Mouse (Mus musculus): ENCODE results near the gene Mcm8. TPM values are rescaled to one million over a fixed set of nuclear protein-coding genes. Genes with fewer than 3 reads are reported as not detected.

Gene Mcm8
- 2.5 and 3.5 TPM in 2 replicates for polyA plus RNA-seq (2015; fragmentation: Nextera tagmentation; extraction: Ambion mirVana)

- peak within 1 kb of the TSS; percentile 70 for H3K4me3 ChIP-seq (ENCODE audit: low read depth, low read length)
- H3K9me3 ChIP-seq (ENCODE audit: control insufficient read depth), result no peaks in the 10 kb centered on the region
- H3K9ac ChIP-seq (ENCODE audit: low read depth, low read length), result peak within 1 kb of the TSS; percentile 70
- H3K27ac ChIP-seq (ENCODE audit: low read depth, low read length), result peak within 1 kb of the TSS; percentile 66
- peak; percentile 100 for ATAC-seq
- peak within 1 kb of the TSS; percentile 83 for H3K4me2 ChIP-seq (replicated peaks; ENCODE audit: low read depth)
- WGBS, result under 1% methylated on average over 59 of the region's 59 CpGs
- TF ChIP-seq CTCF (IDR thresholded peaks at IDR 0.05; ENCODE audit: low read depth), result peak; percentile 51
- H3K4me1 ChIP-seq (replicated peaks; ENCODE audit: control insufficient read depth, insufficient read depth, low read length), result 0 out of 2 replicates have a peak, but pooled peaks cover 4% of the 10 kb centered on the region
- H3K27me3 ChIP-seq (replicated peaks; ENCODE audit: control insufficient read depth, insufficient read depth, low read length), result no peaks in the 10 kb centered on the region
- H3K36me3 ChIP-seq (ENCODE audit: control insufficient read depth, insufficient read depth), result peaks cover 14% of the 10 kb centered on the region
Measured at GRCm38 (mm10) chr2:132815608-132816314, at the start of gene Mcm8, which contains the start of gene Trmt6. TSS of gene Mcm8 (plus strand) at chr2:132816141. TSS of gene Trmt6 (minus strand) at chr2:132816055.

- Histone ChIP-seq H3K4me3 (ENCODE audit: low read depth, low read length) (no peak overlapping the region), H3K27me3 (replicated peaks; ENCODE audit: control insufficient read depth, insufficient read depth, low read length) (no peaks in the 10 kb centered on the region), H3K9ac (ENCODE audit: low read depth, low read length) (no peak overlapping the region), H3K4me1 (replicated peaks; ENCODE audit: control insufficient read depth, insufficient read depth, low read length) (no peaks in the 10 kb centered on the region), H3K36me3 (ENCODE audit: control insufficient read depth, insufficient read depth) (no peaks in the 10 kb centered on the region), H3K27ac (ENCODE audit: low read depth, low read length) (no peak overlapping the region), H3K4me2 (replicated peaks; ENCODE audit: low read depth) (no peak overlapping the region), H3K9me3 (ENCODE audit: control insufficient read depth) (no peaks in the 10 kb centered on the region)
- TF ChIP-seq CTCF (IDR thresholded peaks at IDR 0.05; ENCODE audit: low read depth), result no peak
- 76% methylated on average over 1 of the region's 1 CpGs for WGBS
- ATAC-seq, result no peak
Measured at GRCm38 (mm10) chr2:132770822-132771221, 45.1 kb upstream of the Mcm8 start.

- WGBS, result 17% methylated on average over 4 of the region's 4 CpGs
- Histone ChIP-seq H3K9ac (ENCODE audit: low read depth, low read length) (no peak within 1 kb of the TSS), H3K27me3 (replicated peaks; ENCODE audit: control insufficient read depth, insufficient read depth, low read length) (peaks cover 6% of the 10 kb centered on the region; the same call in 1 of the 2 replicates), H3K4me3 (ENCODE audit: low read depth, low read length) (peak within 1 kb of the TSS; percentile 33; the same call in 1 of the 2 replicates), H3K36me3 (ENCODE audit: control insufficient read depth, insufficient read depth) (no peaks in the 10 kb centered on the region), H3K4me2 (replicated peaks; ENCODE audit: low read depth) (peak within 1 kb of the TSS; percentile 68), H3K9me3 (ENCODE audit: control insufficient read depth) (no peaks in the 10 kb centered on the region), H3K27ac (ENCODE audit: low read depth, low read length) (no peak within 1 kb of the TSS), H3K4me1 (replicated peaks; ENCODE audit: control insufficient read depth, insufficient read depth, low read length) (no peaks in the 10 kb centered on the region)
- no peak for ATAC-seq
- no peak for TF ChIP-seq CTCF (IDR thresholded peaks at IDR 0.05; ENCODE audit: low read depth)
Measured at GRCm38 (mm10) chr2:132780978-132781377, 35.0 kb upstream of the Mcm8 start, which contains the start of gene Chgb. TSS of gene Chgb (plus strand) at chr2:132781278.

GRCm38 (mm10) chr2:132781439-132782068 is 34.4 kb upstream of the Mcm8 start:
- peak overlapping the region; percentile 33; the same call in 1 of the 2 replicates for H3K4me3 ChIP-seq (ENCODE audit: low read depth, low read length)
- no peak for TF ChIP-seq CTCF (IDR thresholded peaks at IDR 0.05; ENCODE audit: low read depth)
- no peaks in the 10 kb centered on the region for H3K9me3 ChIP-seq (ENCODE audit: control insufficient read depth)
- H3K4me1 ChIP-seq (replicated peaks; ENCODE audit: control insufficient read depth, insufficient read depth, low read length), result no peaks in the 10 kb centered on the region
- H3K27ac ChIP-seq (ENCODE audit: low read depth, low read length), result no peak overlapping the region
- H3K27me3 ChIP-seq (replicated peaks; ENCODE audit: control insufficient read depth, insufficient read depth, low read length), result peaks cover 6% of the 10 kb centered on the region; the same call in 1 of the 2 replicates
- H3K36me3 ChIP-seq (ENCODE audit: control insufficient read depth, insufficient read depth), result no peaks in the 10 kb centered on the region
- ATAC-seq, result peak; percentile 86
- no peak overlapping the region for H3K9ac ChIP-seq (ENCODE audit: low read depth, low read length)
- peak overlapping the region; percentile 68 for H3K4me2 ChIP-seq (replicated peaks; ENCODE audit: low read depth)
- under 1% methylated on average over 40 of the region's 41 CpGs for WGBS

GRCm38 (mm10) chr2:132784039-132784438 is 31.9 kb upstream of the Mcm8 start:
- peaks cover 6% of the 10 kb centered on the region; the same call in 1 of the 2 replicates for H3K27me3 ChIP-seq (replicated peaks; ENCODE audit: control insufficient read depth, insufficient read depth, low read length)
- H3K9ac ChIP-seq (ENCODE audit: low read depth, low read length), result no peak overlapping the region
- no peak overlapping the region for H3K4me3 ChIP-seq (ENCODE audit: low read depth, low read length)
- H3K4me2 ChIP-seq (replicated peaks; ENCODE audit: low read depth), result no peak overlapping the region
- no peak for TF ChIP-seq CTCF (IDR thresholded peaks at IDR 0.05; ENCODE audit: low read depth)
- no peak overlapping the region for H3K27ac ChIP-seq (ENCODE audit: low read depth, low read length)
- no peaks in the 10 kb centered on the region for H3K9me3 ChIP-seq (ENCODE audit: control insufficient read depth)
- ATAC-seq, result no peak
- whole genome bisulfite sequencing, result 70% methylated on average over 6 of the region's 6 CpGs
- no peaks in the 10 kb centered on the region for H3K36me3 ChIP-seq (ENCODE audit: control insufficient read depth, insufficient read depth)
- H3K4me1 ChIP-seq (replicated peaks; ENCODE audit: control insufficient read depth, insufficient read depth, low read length), result no peaks in the 10 kb centered on the region

- Histone ChIP-seq H3K36me3 (ENCODE audit: control insufficient read depth, insufficient read depth) (no peaks in the 10 kb centered on the region), H3K4me2 (replicated peaks; ENCODE audit: low read depth) (no peak overlapping the region), H3K4me1 (replicated peaks; ENCODE audit: control insufficient read depth, insufficient read depth, low read length) (no peaks in the 10 kb centered on the region), H3K9ac (ENCODE audit: low read depth, low read length) (no peak overlapping the region), H3K27ac (ENCODE audit: low read depth, low read length) (no peak overlapping the region), H3K9me3 (ENCODE audit: control insufficient read depth) (no peaks in the 10 kb centered on the region), H3K27me3 (replicated peaks; ENCODE audit: control insufficient read depth, insufficient read depth, low read length) (no peaks in the 10 kb centered on the region), H3K4me3 (ENCODE audit: low read depth, low read length) (no peak overlapping the region)
- no peak for ATAC-seq
- no peak for TF ChIP-seq CTCF (IDR thresholded peaks at IDR 0.05; ENCODE audit: low read depth)
- WGBS, result 83% methylated on average over 19 of the region's 19 CpGs
Measured at GRCm38 (mm10) chr2:132793441-132794203, 22.3 kb upstream of the Mcm8 start.
